Mouse (Mus musculus) left cerebral cortex, postnatal 25 days (tissue): ENCODE data around the gene Phykpl. TPM values are rescaled to one million over a fixed set of nuclear protein-coding genes. Genes with fewer than 3 reads are reported as not detected.

Source experiments
- total RNA-seq, 2 experiments: library from RNA; stranded (reverse); gene quantifications; 2 replicates each; pipeline ENCODE4 v1.2.3; 2021

The Phykpl gene
- total RNA-seq, 2 experiments from 2014 or later, result 5.7 to 8.4 TPM

Other genes with a start within 250 kb of the Phykpl start
- gene Hnrnpab, start 22.1 kb downstream of the Phykpl start, total RNA-seq, result 100 to 1,000 TPM; 116 to 129 TPM
- 10 to 100 TPM; 39.3 to 47.6 TPM for gene Nhp2, start 35.0 kb downstream of the Phykpl start, total RNA-seq
- 10 to 100 TPM; 55.0 to 60.7 TPM for gene Rmnd5b, start 51.1 kb downstream of the Phykpl start, total RNA-seq
- 10 to 100 TPM in 1 of 2 experiments, 1 to 10 TPM in 1; 10.0 to 10.8 TPM for gene N4bp3, start 66.1 kb downstream of the Phykpl start, total RNA-seq
- 1 to 10 TPM; 1.1 to 1.7 TPM for gene D930048N14Rik, start 66.2 kb downstream of the Phykpl start, total RNA-seq
- gene 0610009B22Rik, start 104.1 kb downstream of the Phykpl start, total RNA-seq, result 10 to 100 TPM; 34.3 to 35.3 TPM
- 10 to 100 TPM; 16.4 to 21.3 TPM for gene Sec24a, start 178.9 kb downstream of the Phykpl start, total RNA-seq
- 10 to 100 TPM; 68.3 to 70.1 TPM for gene Sar1b, start 178.9 kb downstream of the Phykpl start, total RNA-seq